Mouse (Mus musculus): ENCODE measurements around the gene Hspb6. TPM values are rescaled to one million over a fixed set of nuclear protein-coding genes. Genes with fewer than 3 reads are reported as not detected.

Hspb6 gene
- polyA plus RNA-seq, 1 experiment from 2014 or later: 24.9 TPM

DNA sequence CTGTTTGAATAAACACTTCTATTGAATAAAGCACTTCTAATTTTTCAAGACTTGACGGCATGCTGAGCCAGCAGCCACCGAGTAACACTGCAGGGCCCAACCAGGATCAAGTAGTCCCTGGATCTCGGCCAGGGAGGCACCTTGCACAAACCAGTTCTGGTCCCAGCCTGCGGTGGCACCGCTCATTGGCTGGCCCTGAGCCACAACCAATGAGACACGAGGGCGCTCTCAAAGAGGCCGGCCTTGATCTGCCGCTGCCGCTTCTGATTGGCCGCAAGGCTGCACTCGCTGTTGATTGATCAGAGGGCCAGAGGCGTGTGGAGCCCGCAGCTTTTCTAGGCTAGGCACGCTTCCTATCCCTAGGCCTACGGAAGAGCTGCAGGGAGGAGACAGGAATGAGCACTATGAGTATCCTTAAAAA, 48.0 kb downstream of the Hspb6 start:
- peak overlapping the region; percentile 88 for H3K27ac ChIP-seq (ENCODE audit: low read depth)

GRCm38 (mm10) chr7:30600651-30601050, 48.7 kb downstream of the Hspb6 start:
- H3K27ac ChIP-seq (ENCODE audit: low read depth): peak overlapping the region; percentile 88
- no peaks in the 10 kb centered on the region for H3K9me3 ChIP-seq (ENCODE audit: low read depth, low read length)
- DNase-seq (peak; percentile 57), ATAC-seq (ENCODE audit: insufficient read depth) (peak; percentile 37; the same call in 1 of the 2 replicates)
- H3K4me3 ChIP-seq (ENCODE audit: low read depth, low read length): no peak overlapping the region
- no peaks in the 10 kb centered on the region for H3K27me3 ChIP-seq (ENCODE audit: insufficient read depth, low read length)
- no peaks in the 10 kb centered on the region for H3K36me3 ChIP-seq (ENCODE audit: insufficient read depth)
- H3K4me1 ChIP-seq (ENCODE audit: insufficient read depth): no peaks in the 10 kb centered on the region; the same call in 1 of the 2 replicates
- no peak for TF ChIP-seq CTCF (IDR thresholded peaks at IDR 0.05; ENCODE audit: low read depth)
- 56% methylated on average over 7 of the region's 7 CpGs for WGBS
- peak overlapping the region; percentile 35; the same call in 1 of the 2 replicates for H3K4me2 ChIP-seq
- H3K9ac ChIP-seq: no peak overlapping the region

More for the DNA sequence above, 48.0 kb downstream of the Hspb6 start:
- H3K9ac ChIP-seq: no peak overlapping the region
- H3K36me3 ChIP-seq (ENCODE audit: insufficient read depth): no peaks in the 10 kb centered on the region
- no peak for TF ChIP-seq CTCF (IDR thresholded peaks at IDR 0.05; ENCODE audit: low read depth)
- peak; percentile 97 for DNase-seq
- H3K4me1 ChIP-seq (ENCODE audit: insufficient read depth): no peaks in the 10 kb centered on the region; the same call in 1 of the 2 replicates
- ATAC-seq (ENCODE audit: insufficient read depth): peak; percentile 95
- H3K9me3 ChIP-seq (ENCODE audit: low read depth, low read length): no peaks in the 10 kb centered on the region
- no peak overlapping the region for H3K4me3 ChIP-seq (ENCODE audit: low read depth, low read length)
- under 1% methylated on average over 16 of the region's 16 CpGs for WGBS
- H3K4me2 ChIP-seq: peak overlapping the region; percentile 43
- H3K27me3 ChIP-seq (ENCODE audit: insufficient read depth, low read length): no peaks in the 10 kb centered on the region

- H3K36me3 ChIP-seq (ENCODE audit: insufficient read depth): no peaks in the 10 kb centered on the region
- no peaks in the 10 kb centered on the region; the same call in 1 of the 2 replicates for H3K4me1 ChIP-seq (ENCODE audit: insufficient read depth)
- H3K27ac ChIP-seq (ENCODE audit: low read depth): peak overlapping the region; percentile 88
- 19% methylated on average over 3 of the region's 3 CpGs for WGBS
- no peaks in the 10 kb centered on the region for H3K9me3 ChIP-seq (ENCODE audit: low read depth, low read length)
- H3K27me3 ChIP-seq (ENCODE audit: insufficient read depth, low read length): no peaks in the 10 kb centered on the region
- no peak overlapping the region for H3K4me2 ChIP-seq
- peak; percentile 52 for ATAC-seq (ENCODE audit: insufficient read depth)
- no peak overlapping the region for H3K4me3 ChIP-seq (ENCODE audit: low read depth, low read length)
- peak; percentile 76 for DNase-seq
- no peak for TF ChIP-seq CTCF (IDR thresholded peaks at IDR 0.05; ENCODE audit: low read depth)
- H3K9ac ChIP-seq: no peak overlapping the region
Measured at GRCm38 (mm10) chr7:30602583-30602982, 50.6 kb downstream of the Hspb6 start.

DNA sequence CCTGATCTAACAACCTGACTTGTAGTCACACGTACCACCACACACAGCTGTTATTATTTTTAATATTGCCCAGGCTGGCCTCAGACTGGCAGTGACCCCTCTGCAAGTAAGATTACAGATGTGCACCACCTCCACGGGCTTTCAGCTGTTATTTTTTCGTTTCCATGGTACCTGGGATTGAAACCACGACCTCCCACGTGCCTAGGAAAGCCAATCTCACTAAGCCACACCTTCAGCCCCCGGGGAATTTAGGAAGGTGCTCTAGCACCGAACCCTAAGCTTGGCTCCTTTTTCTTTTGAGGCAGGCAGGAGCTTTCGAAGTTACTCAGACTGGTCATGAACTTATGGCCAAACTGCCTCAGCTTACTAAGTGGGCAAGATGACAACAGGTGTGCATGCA, 52.4 kb downstream of the Hspb6 start:
- no peaks in the 10 kb centered on the region; the same call in 1 of the 2 replicates for H3K4me1 ChIP-seq (ENCODE audit: insufficient read depth)
- 46% methylated on average over 8 of the region's 8 CpGs for WGBS
- no peak overlapping the region for H3K9ac ChIP-seq
- H3K27ac ChIP-seq (ENCODE audit: low read depth): no peak overlapping the region
- no peaks in the 10 kb centered on the region for H3K9me3 ChIP-seq (ENCODE audit: low read depth, low read length)
- ATAC-seq (ENCODE audit: insufficient read depth) (no peak), DNase-seq (no peak)
- H3K27me3 ChIP-seq (ENCODE audit: insufficient read depth, low read length): no peaks in the 10 kb centered on the region
- no peaks in the 10 kb centered on the region for H3K36me3 ChIP-seq (ENCODE audit: insufficient read depth)
- no peak for TF ChIP-seq CTCF (IDR thresholded peaks at IDR 0.05; ENCODE audit: low read depth)
- H3K4me2 ChIP-seq: no peak overlapping the region
- H3K4me3 ChIP-seq (ENCODE audit: low read depth, low read length): no peak overlapping the region

DNA sequence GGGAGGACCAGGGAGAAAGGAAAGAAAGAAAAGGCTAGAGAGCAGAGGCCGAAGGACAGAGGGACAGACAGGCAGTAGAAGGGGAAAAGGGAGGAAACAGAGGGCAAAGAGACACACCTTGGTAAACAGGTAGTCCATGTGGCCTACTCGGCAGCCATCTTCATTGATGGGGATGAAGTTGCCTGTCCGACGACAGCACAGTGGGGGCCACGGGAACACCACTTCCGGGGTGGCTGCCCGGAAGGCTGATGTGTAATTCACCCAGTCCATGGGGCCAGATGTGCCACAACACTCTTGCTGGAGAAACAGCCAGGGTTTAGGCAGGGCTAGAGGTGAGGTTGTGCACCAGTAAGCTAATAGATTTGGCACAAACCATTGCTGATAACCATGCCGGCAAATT, 53.0 kb downstream of the Hspb6 start:
- ATAC-seq (ENCODE audit: insufficient read depth) (no peak), DNase-seq (no peak)
- no peaks in the 10 kb centered on the region for H3K9me3 ChIP-seq (ENCODE audit: low read depth, low read length)
- 82% methylated on average over 8 of the region's 8 CpGs for WGBS
- no peaks in the 10 kb centered on the region; the same call in 1 of the 2 replicates for H3K4me1 ChIP-seq (ENCODE audit: insufficient read depth)
- H3K27ac ChIP-seq (ENCODE audit: low read depth): no peak overlapping the region
- H3K36me3 ChIP-seq (ENCODE audit: insufficient read depth): no peaks in the 10 kb centered on the region
- no peak overlapping the region for H3K9ac ChIP-seq
- no peaks in the 10 kb centered on the region for H3K27me3 ChIP-seq (ENCODE audit: insufficient read depth, low read length)
- H3K4me2 ChIP-seq: no peak overlapping the region
- TF ChIP-seq CTCF (IDR thresholded peaks at IDR 0.05; ENCODE audit: low read depth): no peak
- H3K4me3 ChIP-seq (ENCODE audit: low read depth, low read length): no peak overlapping the region

Small RNAs within 50 kb of the gene (microRNA-seq; reads per million reads assigned to microRNA genes)
- gene Gm38670 (ENCODE audit: borderline number of aligned reads) (1.4 reads per million), gene Mir3569 (ENCODE audit: borderline number of aligned reads) (not detected)

Other genes starting within 250 kb of the Hspb6 start
- 72.1 and 73.1 TPM in 2 replicates for gene Alkbh6, start 243.5 kb upstream of the Hspb6 start, polyA plus RNA-seq (2014; fragmentation: Nextera tagmentation; extraction: Ambion mirVana)
- 21.9 and 23.2 TPM in 2 replicates for gene Syne4, start 237.4 kb upstream of the Hspb6 start, polyA plus RNA-seq (2014; fragmentation: Nextera tagmentation; extraction: Ambion mirVana)
- gene E130208F15Rik, start 230.4 kb upstream of the Hspb6 start, polyA plus RNA-seq (2014; fragmentation: Nextera tagmentation; extraction: Ambion mirVana): not detected in 2 replicates
- gene Sdhaf1, start 228.3 kb upstream of the Hspb6 start, polyA plus RNA-seq (2014; fragmentation: Nextera tagmentation; extraction: Ambion mirVana): 21.3 and 22.7 TPM in 2 replicates
- 3.4 and 3.7 TPM in 2 replicates for gene Lrfn3, start 189.4 kb upstream of the Hspb6 start, polyA plus RNA-seq (2014; fragmentation: Nextera tagmentation; extraction: Ambion mirVana)
- 46.0 and 46.8 TPM in 2 replicates for gene Tyrobp, start 138.4 kb upstream of the Hspb6 start, polyA plus RNA-seq (2014; fragmentation: Nextera tagmentation; extraction: Ambion mirVana)
- gene Hcst, start 132.3 kb upstream of the Hspb6 start, polyA plus RNA-seq (2014; fragmentation: Nextera tagmentation; extraction: Ambion mirVana): 1.5 and 2.0 TPM in 2 replicates
- 1.7 and 2.0 TPM in 2 replicates for gene Nfkbid, start 130.4 kb upstream of the Hspb6 start, polyA plus RNA-seq (2014; fragmentation: Nextera tagmentation; extraction: Ambion mirVana)
- 22.3 and 22.6 TPM in 2 replicates for gene Aplp1, start 106.6 kb upstream of the Hspb6 start, polyA plus RNA-seq (2014; fragmentation: Nextera tagmentation; extraction: Ambion mirVana)
- gene Kirrel2, start 94.5 kb upstream of the Hspb6 start, polyA plus RNA-seq (2014; fragmentation: Nextera tagmentation; extraction: Ambion mirVana): not detected in 2 replicates
- 0.19 TPM in 1 of 2 replicates, not detected in the other for gene Nphs1, start 93.9 kb upstream of the Hspb6 start, polyA plus RNA-seq (2014; fragmentation: Nextera tagmentation; extraction: Ambion mirVana)
- gene Prodh2, start 58.6 kb upstream of the Hspb6 start, polyA plus RNA-seq (2014; fragmentation: Nextera tagmentation; extraction: Ambion mirVana): not detected in 2 replicates
- 13.8 and 14.3 TPM in 2 replicates for gene Arhgap33, start 17.1 kb upstream of the Hspb6 start, polyA plus RNA-seq (2014; fragmentation: Nextera tagmentation; extraction: Ambion mirVana)
- gene Proser3, start 121 bp downstream of the Hspb6 start, polyA plus RNA-seq (2014; fragmentation: Nextera tagmentation; extraction: Ambion mirVana): 18.3 and 18.7 TPM in 2 replicates
- 33.7 and 34.7 TPM in 2 replicates for gene Lin37, start 7.7 kb downstream of the Hspb6 start, polyA plus RNA-seq (2014; fragmentation: Nextera tagmentation; extraction: Ambion mirVana)
- gene U2af1l4, start 11.1 kb downstream of the Hspb6 start, polyA plus RNA-seq (2014; fragmentation: Nextera tagmentation; extraction: Ambion mirVana): 101 and 120 TPM in 2 replicates
- 7.9 and 9.9 TPM in 2 replicates for gene Gm49396, start 11.2 kb downstream of the Hspb6 start, polyA plus RNA-seq (2014; fragmentation: Nextera tagmentation; extraction: Ambion mirVana)
- 104 and 105 TPM in 2 replicates for gene Psenen, start 11.4 kb downstream of the Hspb6 start, polyA plus RNA-seq (2014; fragmentation: Nextera tagmentation; extraction: Ambion mirVana)
- 3.0 and 4.1 TPM in 2 replicates for gene Igflr1, start 13.2 kb downstream of the Hspb6 start, polyA plus RNA-seq (2014; fragmentation: Nextera tagmentation; extraction: Ambion mirVana)
- 11.7 and 14.8 TPM in 2 replicates for gene Kmt2b, start 36.5 kb downstream of the Hspb6 start, polyA plus RNA-seq (2014; fragmentation: Nextera tagmentation; extraction: Ambion mirVana)
- gene Zbtb32, start 46.7 kb downstream of the Hspb6 start, polyA plus RNA-seq (2014; fragmentation: Nextera tagmentation; extraction: Ambion mirVana): 1.7 and 2.4 TPM in 2 replicates
- 0.46 and 0.51 TPM in 2 replicates for gene Upk1a, start 60.7 kb downstream of the Hspb6 start, polyA plus RNA-seq (2014; fragmentation: Nextera tagmentation; extraction: Ambion mirVana)
- gene Cox6b1, start 74.0 kb downstream of the Hspb6 start, polyA plus RNA-seq (2014; fragmentation: Nextera tagmentation; extraction: Ambion mirVana): 855 and 914 TPM in 2 replicates
- gene Etv2, start 83.7 kb downstream of the Hspb6 start, polyA plus RNA-seq (2014; fragmentation: Nextera tagmentation; extraction: Ambion mirVana): not detected in 2 replicates
- gene Rbm42, start 98.1 kb downstream of the Hspb6 start, polyA plus RNA-seq (2014; fragmentation: Nextera tagmentation; extraction: Ambion mirVana): 115 and 117 TPM in 2 replicates
- gene Haus5, start 112.8 kb downstream of the Hspb6 start, polyA plus RNA-seq (2014; fragmentation: Nextera tagmentation; extraction: Ambion mirVana): 63.5 TPM in 2 replicates
- gene Pmis2, start 119.4 kb downstream of the Hspb6 start, polyA plus RNA-seq (2014; fragmentation: Nextera tagmentation; extraction: Ambion mirVana): not detected in 2 replicates
- gene 2200002J24Rik, start 146.7 kb downstream of the Hspb6 start, polyA plus RNA-seq (2014; fragmentation: Nextera tagmentation; extraction: Ambion mirVana): 0.34 and 0.46 TPM in 2 replicates
- gene Atp4a, start 160.0 kb downstream of the Hspb6 start, polyA plus RNA-seq (2014; fragmentation: Nextera tagmentation; extraction: Ambion mirVana): 0.23 and 0.42 TPM in 2 replicates
- 169 and 179 TPM in 2 replicates for gene Tmem147, start 177.4 kb downstream of the Hspb6 start, polyA plus RNA-seq (2014; fragmentation: Nextera tagmentation; extraction: Ambion mirVana)
- 0.68 and 0.91 TPM in 2 replicates for gene Gapdhs, start 191.5 kb downstream of the Hspb6 start, polyA plus RNA-seq (2014; fragmentation: Nextera tagmentation; extraction: Ambion mirVana)
- gene Sbsn, start 199.3 kb downstream of the Hspb6 start, polyA plus RNA-seq (2014; fragmentation: Nextera tagmentation; extraction: Ambion mirVana): 0.34 and 1.3 TPM in 2 replicates
- 2.4 TPM in 2 replicates for gene Dmkn, start 211.6 kb downstream of the Hspb6 start, polyA plus RNA-seq (2014; fragmentation: Nextera tagmentation; extraction: Ambion mirVana)
- not detected in 2 replicates for gene Krtdap, start 235.7 kb downstream of the Hspb6 start, polyA plus RNA-seq (2014; fragmentation: Nextera tagmentation; extraction: Ambion mirVana)

All from lung, embryonic 14.5 days (tissue).